Mouse (Mus musculus): ENCODE measurements around the gene Med22. TPM values are rescaled to one million over a fixed set of nuclear protein-coding genes. Genes with fewer than 3 reads are reported as not detected.
"Not testable (repeated sequence)": the region's sequence is repeated elsewhere in the genome, so short reads cannot be mapped to it uniquely, and the experiment has no call there.

The Med22 gene
- polyA plus RNA-seq, 1 experiment from 2014 or later: 53.7 TPM

DNA sequence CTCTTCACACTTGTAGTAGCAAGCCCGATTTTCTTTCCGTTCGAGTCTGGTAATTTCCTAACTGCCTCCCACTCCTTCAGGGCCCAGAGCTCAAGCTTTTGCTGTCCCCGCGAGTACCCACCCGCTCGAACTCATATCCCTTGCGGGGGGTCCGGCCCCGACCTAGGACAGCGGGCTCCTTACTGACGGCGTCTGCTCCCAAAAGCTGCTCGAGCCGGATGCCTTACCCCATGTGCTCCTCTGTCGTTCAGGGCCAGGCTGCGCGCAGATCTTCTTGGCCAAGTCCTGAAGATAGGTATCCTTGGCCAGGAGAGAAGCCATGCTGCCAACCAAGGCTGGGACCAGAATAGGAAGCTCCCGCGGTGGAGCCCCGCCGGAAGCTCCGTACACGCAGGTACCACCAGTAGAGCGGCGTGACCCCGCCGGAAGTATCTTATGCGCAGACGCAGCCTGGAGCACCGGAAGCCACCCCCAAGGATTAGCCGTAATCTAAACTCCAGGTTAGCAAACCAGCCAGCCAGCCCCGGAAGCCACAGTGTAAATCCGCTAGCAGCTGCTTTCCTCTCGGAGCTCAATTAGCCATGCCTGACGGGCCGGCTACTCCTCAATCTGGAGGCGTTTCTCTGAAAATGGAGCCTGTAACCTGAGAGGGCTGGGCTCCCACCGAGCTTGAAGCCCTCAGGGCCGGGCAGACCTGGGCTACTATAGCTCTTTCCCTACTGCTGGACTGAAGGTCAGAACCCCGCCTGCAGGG lies 7.8 kb downstream of the Med22 start, which contains the start of gene Surf6:
Surf6 (minus strand) TSS at position 413 of the 754 bp plus-strand sequence.
- Histone ChIP-seq H3K27me3 (no peaks in the 10 kb centered on the region), H3K36me3 (peaks cover 49% of the 10 kb centered on the region), H3K4me1 (peaks cover 25% of the 10 kb centered on the region), H3K4me3 (peak within 1 kb of the TSS; percentile 90), H3K9ac (peak within 1 kb of the TSS; percentile 80), H3K27ac (peak within 1 kb of the TSS; percentile 84), H3K4me2 (peak within 1 kb of the TSS; percentile 70), H3K9me3 (no peaks in the 10 kb centered on the region)
- ATAC-seq (ENCODE audit: borderline replicate concordance, extremely low read depth, low FRiP score, low TSS enrichment): peak; percentile 92
- WGBS: under 1% methylated on average over 41 of the region's 41 CpGs

DNA sequence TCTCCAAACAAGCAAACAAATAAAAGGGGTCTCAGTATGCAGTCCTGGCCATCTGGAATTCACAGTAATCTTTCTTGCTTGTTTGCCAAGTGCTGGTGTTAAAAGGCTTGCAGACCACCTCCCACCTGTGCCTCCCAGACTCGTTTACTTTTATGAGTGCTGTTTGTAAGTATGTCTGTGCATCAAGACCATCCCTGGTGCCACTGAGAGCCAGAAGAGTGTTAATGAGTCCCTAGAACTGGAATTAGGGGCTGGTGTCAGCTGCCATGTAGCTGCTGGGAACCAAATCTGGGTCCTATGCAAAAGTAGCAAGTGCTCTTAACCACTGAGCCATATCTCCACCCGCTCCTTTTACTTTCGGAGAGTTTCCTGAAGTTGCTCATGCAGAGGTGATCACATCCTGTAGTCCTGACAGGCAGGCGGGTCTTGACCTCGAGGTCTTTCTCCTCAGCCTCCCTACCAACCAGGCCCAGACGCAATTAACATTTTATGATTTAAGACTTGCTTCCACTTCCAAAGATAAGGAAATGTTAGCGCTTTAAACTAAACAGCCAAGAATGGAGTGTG lies 8.6 kb downstream of the Med22 start:
- 4% methylated on average over 7 of the region's 7 CpGs for WGBS
- H3K27me3 ChIP-seq: no peaks in the 10 kb centered on the region
- H3K27ac ChIP-seq: peak overlapping the region; percentile 84; the same call in 1 of the 2 replicates
- peaks cover 20% of the 10 kb centered on the region for H3K4me1 ChIP-seq
- peaks cover 49% of the 10 kb centered on the region for H3K36me3 ChIP-seq
- H3K4me3 ChIP-seq: peak overlapping the region; percentile 90
- peak overlapping the region; percentile 80 for H3K9ac ChIP-seq
- no peak for ATAC-seq (ENCODE audit: borderline replicate concordance, extremely low read depth, low FRiP score, low TSS enrichment)
- H3K9me3 ChIP-seq: no peaks in the 10 kb centered on the region
- peak overlapping the region; percentile 70 for H3K4me2 ChIP-seq

DNA sequence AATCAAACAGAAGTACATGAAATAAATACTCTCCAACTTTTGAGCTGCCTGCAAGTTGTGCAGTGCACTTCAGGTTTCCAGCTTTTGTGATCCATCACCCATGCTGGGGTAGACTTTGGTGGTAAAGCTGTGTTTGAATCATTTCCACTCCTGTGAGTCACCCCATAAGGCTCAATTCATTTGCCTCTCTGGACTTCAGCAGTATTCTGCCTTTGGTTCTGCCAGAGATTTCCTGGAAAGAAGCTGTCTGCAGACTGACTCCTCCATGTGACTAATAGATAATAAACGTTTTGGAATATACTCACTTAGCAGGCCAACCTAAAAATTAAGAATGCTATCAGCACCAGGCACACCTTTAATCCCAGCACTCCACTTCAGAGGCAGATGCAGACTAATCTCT lies 9.7 kb downstream of the Med22 start:
- no peak overlapping the region for H3K27ac ChIP-seq
- H3K4me3 ChIP-seq: no peak overlapping the region
- H3K27me3 ChIP-seq: no peaks in the 10 kb centered on the region
- peaks cover 20% of the 10 kb centered on the region for H3K4me1 ChIP-seq
- no peak for ATAC-seq (ENCODE audit: borderline replicate concordance, extremely low read depth, low FRiP score, low TSS enrichment)
- no peaks in the 10 kb centered on the region for H3K9me3 ChIP-seq
- no peak overlapping the region for H3K4me2 ChIP-seq
- WGBS: 61% methylated on average over 1 of the region's 1 CpGs
- H3K9ac ChIP-seq: no peak overlapping the region
- H3K36me3 ChIP-seq: peaks cover 49% of the 10 kb centered on the region

DNA sequence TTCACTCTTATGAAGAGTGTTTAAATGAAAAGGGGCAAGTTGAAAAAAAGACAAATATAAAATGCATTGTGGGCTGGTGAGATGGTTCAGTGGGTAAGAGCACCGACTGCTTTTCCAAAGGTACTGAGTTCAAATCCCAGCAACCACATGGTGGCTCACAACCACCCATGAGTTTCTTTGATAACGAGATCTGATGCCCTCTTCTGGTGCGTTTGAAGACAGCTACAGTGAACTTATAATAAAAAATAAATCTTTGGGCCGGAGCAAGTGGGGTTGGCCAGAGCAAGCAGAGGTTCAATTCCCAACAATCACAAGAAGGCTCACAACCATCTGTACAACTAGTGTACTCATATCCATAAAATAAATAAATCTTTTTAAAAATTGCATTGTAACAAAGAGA lies 14.6 kb downstream of the Med22 start:
- H3K27ac ChIP-seq: no peak overlapping the region
- H3K9ac ChIP-seq: no peak overlapping the region
- H3K9me3 ChIP-seq: no peaks in the 10 kb centered on the region
- H3K4me1 ChIP-seq: no peaks in the 10 kb centered on the region
- ATAC-seq (ENCODE audit: borderline replicate concordance, extremely low read depth, low FRiP score, low TSS enrichment): no peak
- no peak overlapping the region for H3K4me2 ChIP-seq
- no peaks in the 10 kb centered on the region for H3K27me3 ChIP-seq
- 82% methylated on average over 4 of the region's 4 CpGs for WGBS
- H3K4me3 ChIP-seq: no peak overlapping the region
- peaks cover 82% of the 10 kb centered on the region for H3K36me3 ChIP-seq

DNA sequence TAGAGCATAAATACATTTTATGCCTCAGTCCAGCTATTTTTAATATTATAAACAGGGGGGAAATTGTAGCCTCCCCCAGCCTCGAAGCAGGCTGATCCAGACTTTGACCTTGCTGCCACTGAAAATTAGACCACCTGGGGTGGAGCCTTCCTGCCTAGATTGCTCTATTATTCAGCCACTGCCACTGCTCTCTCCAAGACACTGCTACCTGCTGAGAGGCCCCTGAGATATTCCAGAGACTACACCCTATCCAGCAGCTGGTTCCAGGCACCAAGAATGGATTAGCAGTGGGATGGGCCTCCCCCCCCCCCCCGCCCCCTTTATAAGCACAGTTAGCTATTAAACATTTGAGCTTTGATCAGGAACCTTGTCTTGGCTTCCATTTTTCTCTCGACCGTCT lies 24.3 kb downstream of the Med22 start:
- H3K9me3 ChIP-seq; H3K27ac ChIP-seq; H3K9ac ChIP-seq; H3K27me3 ChIP-seq; H3K4me3 ChIP-seq; H3K4me2 ChIP-seq; ATAC-seq (ENCODE audit: borderline replicate concordance, extremely low read depth, low FRiP score, low TSS enrichment); H3K4me1 ChIP-seq: not testable (repeated sequence)
- 60% methylated on average over 4 of the region's 4 CpGs for whole genome bisulfite sequencing
- peaks cover 24% of the 10 kb centered on the region for H3K36me3 ChIP-seq

DNA sequence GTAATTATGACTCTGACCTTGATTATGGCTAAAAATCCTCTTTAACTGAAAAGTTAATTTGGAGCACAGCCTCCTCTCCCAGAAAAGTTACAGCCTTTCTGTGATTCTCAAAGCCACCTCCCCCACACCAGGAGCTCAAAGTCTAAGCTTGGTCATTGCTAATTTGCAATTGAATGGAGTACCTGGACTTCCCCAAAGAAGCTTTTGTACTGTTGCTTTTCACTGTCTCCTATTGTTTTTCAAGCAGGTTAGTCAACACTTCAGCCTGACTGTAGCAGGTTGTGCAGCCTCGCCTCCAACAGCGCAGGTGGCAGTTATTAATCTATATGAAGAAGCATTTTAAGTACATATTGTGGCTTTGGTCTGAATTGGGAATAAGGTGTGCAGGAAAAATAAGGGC lies 24.9 kb downstream of the Med22 start:
- not testable (repeated sequence) for ATAC-seq (ENCODE audit: borderline replicate concordance, extremely low read depth, low FRiP score, low TSS enrichment); H3K4me1 ChIP-seq
- 86% methylated on average over 2 of the region's 2 CpGs for WGBS

DNA sequence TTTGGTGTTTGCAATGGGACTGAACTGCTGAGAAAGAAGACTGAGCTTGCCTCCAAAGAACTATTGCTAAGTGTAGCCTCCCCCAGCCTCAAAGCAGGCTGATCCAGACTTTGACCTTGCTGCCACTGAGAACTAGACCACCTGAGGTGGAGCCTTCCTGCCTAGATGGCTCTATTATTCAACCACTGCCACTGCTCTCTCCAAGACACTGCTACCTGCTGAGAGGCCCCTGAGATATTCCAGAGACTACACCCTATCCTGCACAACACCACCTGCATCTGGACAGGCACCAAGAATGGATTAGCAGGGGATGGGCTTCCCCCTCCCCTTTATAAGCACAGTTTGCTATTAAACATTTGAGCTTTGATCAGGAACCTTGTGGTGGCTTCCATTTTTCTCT lies 31.9 kb downstream of the Med22 start:
- Histone ChIP-seq H3K9ac (no peak overlapping the region), H3K27ac (no peak overlapping the region), H3K4me2 (no peak overlapping the region), H3K4me1 (no peaks in the 10 kb centered on the region), H3K27me3 (no peaks in the 10 kb centered on the region), H3K9me3 (no peaks in the 10 kb centered on the region), H3K4me3 (no peak overlapping the region), H3K36me3 (no peaks in the 10 kb centered on the region)
- no peak for ATAC-seq (ENCODE audit: borderline replicate concordance, extremely low read depth, low FRiP score, low TSS enrichment)

More for the DNA sequence above, 24.9 kb downstream of the Med22 start:
- H3K9me3 ChIP-seq, H3K9ac ChIP-seq, H3K4me2 ChIP-seq, H3K4me3 ChIP-seq, H3K27me3 ChIP-seq, H3K27ac ChIP-seq: not testable (repeated sequence)
- peaks cover 18% of the 10 kb centered on the region for H3K36me3 ChIP-seq

DNA sequence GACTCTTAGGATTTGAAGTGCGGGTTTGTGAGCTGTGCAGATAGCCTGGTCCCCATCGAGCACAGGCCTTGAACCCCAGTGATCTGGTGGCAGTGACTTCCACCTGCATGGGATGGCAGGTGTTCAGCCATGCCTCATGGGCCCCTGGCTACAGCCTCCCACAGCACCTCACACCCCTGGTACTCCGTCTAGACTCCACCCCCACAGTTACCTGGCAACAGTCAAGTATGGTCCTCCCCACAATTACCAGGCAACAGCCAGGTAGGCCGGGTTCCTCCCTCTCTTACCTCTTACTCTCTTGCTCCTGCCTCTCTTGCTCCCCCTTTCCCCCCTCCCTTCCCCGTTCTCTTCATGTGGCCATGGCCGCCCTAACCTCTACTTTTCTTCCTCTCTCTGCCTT lies 39.8 kb downstream of the Med22 start:
- ATAC-seq (ENCODE audit: borderline replicate concordance, extremely low read depth, low FRiP score, low TSS enrichment): no peak
- Histone ChIP-seq H3K4me2 (no peak overlapping the region), H3K9me3 (no peaks in the 10 kb centered on the region), H3K27ac (no peak overlapping the region), H3K36me3 (no peaks in the 10 kb centered on the region), H3K27me3 (no peaks in the 10 kb centered on the region), H3K4me3 (no peak overlapping the region), H3K4me1 (no peaks in the 10 kb centered on the region), H3K9ac (no peak overlapping the region)
- WGBS: 39% methylated on average over 6 of the region's 6 CpGs

DNA sequence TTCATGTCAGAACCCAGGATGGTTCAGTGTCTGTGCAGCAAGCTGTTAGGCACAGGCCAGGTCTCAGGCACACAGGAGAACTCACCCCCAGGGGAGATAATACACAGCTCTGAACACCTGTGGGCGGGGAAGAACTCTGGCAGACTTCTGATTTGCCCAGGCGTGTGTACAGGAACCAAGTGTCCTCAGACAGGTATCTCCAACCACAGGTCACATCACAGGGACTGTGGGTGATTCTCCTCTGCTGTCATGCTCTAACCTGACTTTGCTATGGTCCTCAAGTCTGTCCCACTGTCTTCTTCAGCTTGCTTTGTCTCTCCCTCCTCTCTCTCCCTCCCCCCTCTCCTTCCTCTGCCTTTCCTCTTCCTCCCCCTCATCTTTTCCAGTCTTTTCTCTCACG lies 45.6 kb downstream of the Med22 start, which contains the start of gene Abo:
Abo (minus strand) TSS at position 101 of the 400 bp plus-strand sequence.
- no peak within 1 kb of the TSS for H3K27ac ChIP-seq
- H3K4me3 ChIP-seq: no peak within 1 kb of the TSS
- H3K27me3 ChIP-seq: no peaks in the 10 kb centered on the region
- H3K4me2 ChIP-seq: no peak within 1 kb of the TSS
- H3K4me1 ChIP-seq: no peaks in the 10 kb centered on the region
- no peaks in the 10 kb centered on the region for H3K36me3 ChIP-seq
- no peaks in the 10 kb centered on the region for H3K9me3 ChIP-seq
- no peak for ATAC-seq (ENCODE audit: borderline replicate concordance, extremely low read depth, low FRiP score, low TSS enrichment)
- WGBS: 47% methylated on average over 3 of the region's 3 CpGs
- no peak within 1 kb of the TSS for H3K9ac ChIP-seq

DNA sequence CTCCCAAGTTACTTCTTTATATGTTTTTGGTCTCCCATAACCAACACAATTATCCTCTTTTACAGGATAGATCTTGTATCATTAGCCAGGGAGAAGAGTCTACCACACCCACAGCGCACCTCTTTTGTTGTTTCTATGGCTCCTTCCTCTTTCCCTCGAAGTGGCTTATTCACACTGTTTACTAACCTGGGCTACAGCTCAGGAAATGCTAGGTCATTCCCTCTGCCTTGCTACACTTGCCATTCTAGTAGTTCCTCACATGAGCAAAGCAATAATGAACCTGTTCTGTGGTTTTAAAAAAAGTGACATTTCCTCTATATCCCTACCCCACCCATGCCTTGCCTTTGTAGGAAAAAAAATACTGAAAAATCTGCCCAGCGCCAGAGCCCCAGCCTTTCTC lies 47.6 kb downstream of the Med22 start:
- no peak for ATAC-seq (ENCODE audit: borderline replicate concordance, extremely low read depth, low FRiP score, low TSS enrichment)
- no peaks in the 10 kb centered on the region for H3K9me3 ChIP-seq
- no peaks in the 10 kb centered on the region for H3K36me3 ChIP-seq
- H3K4me3 ChIP-seq: no peak overlapping the region
- H3K4me1 ChIP-seq: no peaks in the 10 kb centered on the region
- H3K9ac ChIP-seq: no peak overlapping the region
- H3K4me2 ChIP-seq: no peak overlapping the region
- H3K27me3 ChIP-seq: no peaks in the 10 kb centered on the region
- 66% methylated on average over 3 of the region's 3 CpGs for WGBS
- H3K27ac ChIP-seq: no peak overlapping the region
